Mouse (Mus musculus) cortical plate, adult 2 months (tissue): ENCODE data around the gene Sh3gl1. TPM values are rescaled to one million over a fixed set of nuclear protein-coding genes. Genes with fewer than 3 reads are reported as not detected.
A peak's percentile ranks its signal among the peaks of the same experiment; 100 is the strongest.

ENCODE experiments used
- H3K27ac ChIP-seq: fragments of 200-500 bp; 2 replicates; pipeline ENCODE4 v1.5.1; 2012; ENCODE audit warnings: low read length, control low read depth, inconsistent platforms; ENCODE audit not compliant: insufficient read depth
- H3K4me1 ChIP-seq: fragments of 200-500 bp; 2 replicates; pipeline ENCODE4 v1.6.1; 2011; ENCODE audit warnings: low read length; ENCODE audit not compliant: control insufficient read depth, insufficient read depth
- H3K4me3 ChIP-seq: fragments of 200-500 bp; 2 replicates; pipeline ENCODE4 v1.5.1; 2011; ENCODE audit warnings: mild to moderate bottlenecking, low read length, control low read depth; ENCODE audit not compliant: insufficient read depth
- CTCF ChIP-seq: fragments of 200-500 bp; IDR thresholded peaks from 2 replicates; pipeline ENCODE4 v1.5.1; 2011; ENCODE audit warnings: mild to moderate bottlenecking, control low read depth, low read length; ENCODE audit not compliant: insufficient read depth; ENCODE audit errors: extremely low read depth
- POLR2A ChIP-seq: fragments of 200-500 bp; IDR thresholded peaks from 2 replicates; pipeline ENCODE4 v1.6.1; 2011; ENCODE audit warnings: mild to moderate bottlenecking, low read length, control low read depth; ENCODE audit not compliant: insufficient read depth; ENCODE audit errors: extremely low read depth
- polyA plus RNA-seq: library from polyadenylated mRNA; depleted of rRNA; stranded (reverse); fragments of >200 nt; gene quantifications from 2 replicates; pipeline ENCODE4 v1.2.3, GENCODE M21; 2012

Sh3gl1 gene
- polyA plus RNA-seq, 1 experiment: 56.5 TPM

- Histone ChIP-seq H3K27ac (no peak overlapping the region), H3K4me3 (no peak overlapping the region; the same call in 1 of the 2 replicates), H3K4me1 (peaks cover 2% of the 10 kb centered on the region)
- TF ChIP-seq CTCF: no peak
- TF ChIP-seq POLR2A: no peak
Observed at GRCm38 (mm10) chr17:56039345-56039744, 2.9 kb upstream of the Sh3gl1 start.

DNA sequence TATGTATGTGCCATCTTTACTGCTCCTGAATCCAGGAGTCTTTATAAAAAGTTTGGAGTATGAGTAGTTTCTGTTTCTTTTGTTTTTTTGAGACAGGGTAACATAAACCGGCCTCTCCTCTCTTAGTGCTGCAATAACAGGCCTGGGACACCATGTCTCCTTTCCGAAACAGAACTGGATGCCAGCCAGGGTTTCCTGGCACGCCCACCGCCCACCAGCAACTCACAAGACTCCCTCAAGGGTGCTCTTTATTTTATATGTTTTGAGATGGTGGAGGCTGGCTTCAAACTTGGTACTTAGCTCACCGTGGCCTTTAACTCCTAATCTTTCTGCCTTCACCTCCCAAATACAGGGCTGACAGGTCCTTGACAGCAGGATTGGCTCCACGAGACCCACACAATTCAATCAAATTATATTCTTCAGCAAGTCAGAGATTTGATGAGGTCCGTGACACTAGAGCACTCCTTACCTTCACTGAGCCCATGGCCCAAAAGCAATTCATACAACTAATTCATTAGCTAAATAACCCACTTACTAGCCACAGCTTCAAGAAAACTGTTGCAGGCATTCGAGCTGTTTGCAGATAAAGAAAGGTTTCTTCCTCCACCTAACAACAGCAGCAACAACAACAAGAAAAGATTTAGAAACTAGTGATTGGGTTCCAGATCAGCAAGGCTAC, 2.3 kb upstream of the Sh3gl1 start:
- H3K4me1 ChIP-seq: peaks cover 2% of the 10 kb centered on the region
- no peak overlapping the region for H3K4me3 ChIP-seq
- TF ChIP-seq CTCF: no peak
- TF ChIP-seq POLR2A: no peak
- no peak overlapping the region for H3K27ac ChIP-seq

GRCm38 (mm10) chr17:56036901-56037287, 459 bp upstream of the Sh3gl1 start:
- no peak for TF ChIP-seq CTCF
- TF ChIP-seq POLR2A: no peak
- H3K4me1 ChIP-seq: peaks cover 4% of the 10 kb centered on the region
- no peak overlapping the region; the same call in 1 of the 2 replicates for H3K4me3 ChIP-seq
- no peak overlapping the region for H3K27ac ChIP-seq

GRCm38 (mm10) chr17:56035216-56035615, 1.2 kb downstream of the Sh3gl1 start:
- Histone ChIP-seq H3K4me3 (peak overlapping the region; percentile 58), H3K27ac (no peak overlapping the region), H3K4me1 (peaks cover 10% of the 10 kb centered on the region)
- TF ChIP-seq POLR2A (no peak), CTCF (no peak)

GRCm38 (mm10) chr17:56034726-56035100, 1.7 kb downstream of the Sh3gl1 start:
- no peak overlapping the region for H3K4me3 ChIP-seq

GRCm38 (mm10) chr17:56034040-56034725, 2.3 kb downstream of the Sh3gl1 start:
- H3K4me1 ChIP-seq: peaks cover 13% of the 10 kb centered on the region
- TF ChIP-seq POLR2A (no peak), CTCF (no peak)
- no peak overlapping the region for H3K4me3 ChIP-seq
- H3K27ac ChIP-seq: no peak overlapping the region

More at GRCm38 (mm10) chr17:56034726-56035100, 1.7 kb downstream of the Sh3gl1 start:
- Histone ChIP-seq H3K27ac (no peak overlapping the region), H3K4me1 (peaks cover 10% of the 10 kb centered on the region)
- no peak for TF ChIP-seq POLR2A
- TF ChIP-seq CTCF: no peak

DNA sequence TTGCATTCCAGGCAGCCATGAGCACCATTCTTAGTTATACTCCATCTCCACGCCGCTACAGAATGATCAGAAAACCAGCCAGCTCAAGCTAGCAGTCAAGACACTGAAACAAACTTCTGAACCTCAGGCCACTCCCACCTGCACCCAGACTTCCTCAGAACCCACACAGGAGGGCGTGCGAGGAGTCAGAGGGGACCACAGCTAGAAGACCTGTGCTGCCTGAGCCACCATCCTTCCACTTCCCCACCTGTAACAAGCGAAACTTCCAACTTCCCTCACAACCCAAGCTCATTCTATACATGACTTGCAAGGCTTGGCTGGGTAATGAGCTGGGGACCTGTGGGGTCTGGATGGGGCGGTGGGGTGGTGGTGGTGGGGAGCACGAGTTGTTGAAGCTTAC, 3.6 kb downstream of the Sh3gl1 start:
- Histone ChIP-seq H3K4me1 (peaks cover 15% of the 10 kb centered on the region), H3K4me3 (no peak overlapping the region), H3K27ac (no peak overlapping the region)
- TF ChIP-seq CTCF: no peak

- TF ChIP-seq CTCF: no peak
- TF ChIP-seq POLR2A: no peak
- no peak overlapping the region for H3K27ac ChIP-seq
- no peak overlapping the region for H3K4me3 ChIP-seq
- H3K4me1 ChIP-seq: peaks cover 15% of the 10 kb centered on the region
Observed at GRCm38 (mm10) chr17:56032127-56032733, 4.2 kb downstream of the Sh3gl1 start.

DNA sequence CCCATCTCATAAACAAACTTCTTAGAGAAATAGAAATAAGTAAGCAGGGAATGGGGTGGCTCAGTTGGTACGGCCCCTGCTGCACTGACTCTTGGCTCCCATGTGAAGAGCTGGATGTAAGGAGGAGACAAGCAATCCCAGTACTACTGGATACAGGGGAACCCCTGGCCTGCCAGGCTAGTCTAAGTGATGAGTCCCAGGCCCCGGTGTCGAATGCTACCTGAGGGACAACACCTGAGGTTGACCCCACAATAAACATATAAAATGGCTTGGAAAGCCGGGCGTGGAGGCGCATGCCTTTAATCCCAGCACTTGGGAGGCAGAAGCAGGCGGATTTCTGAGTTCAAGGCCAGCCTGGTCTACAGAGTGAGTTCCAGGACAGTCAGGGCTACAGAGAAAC, 5.0 kb downstream of the Sh3gl1 start:
- no peak for TF ChIP-seq CTCF
- TF ChIP-seq POLR2A: no peak
- H3K27ac ChIP-seq: no peak overlapping the region
- peaks cover 17% of the 10 kb centered on the region for H3K4me1 ChIP-seq
- H3K4me3 ChIP-seq: no peak overlapping the region
